Mouse (Mus musculus) kidney, adult 2 months (tissue): ENCODE measurements around the gene Phox2b. TPM values are rescaled to one million over a fixed set of nuclear protein-coding genes. Genes with fewer than 3 reads are reported as not detected.

Source experiments
- DNase-seq: peaks from one replicate; pipeline ENCODE4 v3.0.0; 2021
- H3K27ac ChIP-seq: fragments of 200-500 bp; 2 replicates; pipeline ENCODE4 v1.5.1; 2012; ENCODE audit warnings: low read depth, low read length, control low read depth, inconsistent platforms; ENCODE audit not compliant: insufficient read depth
- H3K27me3 ChIP-seq: fragments of 200-500 bp; replicated peaks from 2 replicates; pipeline ENCODE4 v1.6.1; 2012; ENCODE audit warnings: mild to moderate bottlenecking, moderate library complexity, low read length, inconsistent platforms; ENCODE audit not compliant: control insufficient read depth, insufficient read depth
- H3K36me3 ChIP-seq: fragments of 200-500 bp; 2 replicates; pipeline ENCODE4 v1.6.1; 2012; ENCODE audit warnings: mild to moderate bottlenecking, moderate library complexity, low read length, inconsistent platforms; ENCODE audit not compliant: control insufficient read depth, insufficient read depth
- H3K4me1 ChIP-seq: fragments of 200-500 bp; 2 replicates; pipeline ENCODE4 v1.6.1; 2011; ENCODE audit warnings: low read length; ENCODE audit not compliant: control insufficient read depth, insufficient read depth
- H3K4me3 ChIP-seq: fragments of 200-500 bp; 2 replicates; pipeline ENCODE4 v1.5.1; 2011; ENCODE audit warnings: mild to moderate bottlenecking, low read depth, low read length, control low read depth; ENCODE audit not compliant: insufficient read depth
- CTCF ChIP-seq: fragments of 200-500 bp; conservative IDR thresholded peaks from 2 replicates; pipeline ENCODE4 v1.5.1; 2011; ENCODE audit warnings: low read depth, mild to moderate bottlenecking, control low read depth, low read length, moderate library complexity, mixed read lengths; ENCODE audit not compliant: insufficient read depth, insufficient read length
- POLR2A ChIP-seq: fragments of 200-500 bp; IDR thresholded peaks from one replicate; pipeline ENCODE4 v1.6.1; 2011; ENCODE audit warnings: low read depth, low read length, control low read depth
- WGBS: fragments of 180-500 bp; shearing (Covaris S2); methylation state at CpG from one replicate; pipeline ENCODE4 v1.1.7; 2018; 5-methylcytosine and 5-hydroxymethylcytosine counted together
- polyA plus RNA-seq: library from polyadenylated mRNA; depleted of rRNA; stranded (reverse); fragments of >200 nt; gene quantifications from 2 replicates; pipeline ENCODE4 v1.2.3, GENCODE M21; 2012

The Phox2b gene
- polyA plus RNA-seq, 1 experiment: 0.31 TPM

- H3K36me3 ChIP-seq: no peaks in the 10 kb centered on the region
- H3K27ac ChIP-seq: no peak overlapping the region
- WGBS: 6% methylated on average over 41 of the region's 41 CpGs
- no peak for TF ChIP-seq CTCF
- TF ChIP-seq POLR2A: no peak
- H3K27me3 ChIP-seq: peaks cover 19% of the 10 kb centered on the region
- no peaks in the 10 kb centered on the region for H3K4me1 ChIP-seq
- DNase-seq: peak; percentile 39
- no peak overlapping the region for H3K4me3 ChIP-seq
Measured at GRCm38 (mm10) chr5:67097106-67098050, 1.7 kb downstream of the Phox2b start.

- TF ChIP-seq POLR2A (no peak), CTCF (no peak)
- under 1% methylated on average over 28 of the region's 28 CpGs for WGBS
- Histone ChIP-seq H3K27ac (no peak overlapping the region), H3K4me3 (no peak overlapping the region; the same call in 1 of the 2 replicates), H3K36me3 (no peaks in the 10 kb centered on the region), H3K4me1 (no peaks in the 10 kb centered on the region), H3K27me3 (peaks cover 14% of the 10 kb centered on the region)
- peak; percentile 17 for DNase-seq
Measured at GRCm38 (mm10) chr5:67096378-67096771, 2.7 kb downstream of the Phox2b start.

GRCm38 (mm10) chr5:67095651-67096377, 3.3 kb downstream of the Phox2b start:
- Histone ChIP-seq H3K36me3 (no peaks in the 10 kb centered on the region), H3K27ac (no peak overlapping the region), H3K27me3 (peaks cover 13% of the 10 kb centered on the region), H3K4me3 (no peak overlapping the region; the same call in 1 of the 2 replicates), H3K4me1 (no peaks in the 10 kb centered on the region)
- TF ChIP-seq CTCF: no peak
- TF ChIP-seq POLR2A: no peak
- DNase-seq: no peak
- WGBS: 4% methylated on average over 41 of the region's 47 CpGs

- TF ChIP-seq POLR2A: no peak
- TF ChIP-seq CTCF: no peak
- Histone ChIP-seq H3K36me3 (no peaks in the 10 kb centered on the region), H3K27me3 (peaks cover 13% of the 10 kb centered on the region), H3K4me3 (no peak overlapping the region), H3K4me1 (no peaks in the 10 kb centered on the region), H3K27ac (no peak overlapping the region)
- peak; percentile 15 for DNase-seq
- WGBS: 7% methylated on average over 15 of the region's 15 CpGs
Measured at GRCm38 (mm10) chr5:67095153-67095552, 3.9 kb downstream of the Phox2b start.

- no peak overlapping the region for H3K27ac ChIP-seq
- H3K4me3 ChIP-seq: no peak overlapping the region
- no peak for TF ChIP-seq CTCF
- TF ChIP-seq POLR2A: no peak
- H3K4me1 ChIP-seq: no peaks in the 10 kb centered on the region
- no peaks in the 10 kb centered on the region for H3K36me3 ChIP-seq
- 11% methylated on average over 2 of the region's 2 CpGs for WGBS
- DNase-seq: no peak
- H3K27me3 ChIP-seq: peaks cover 10% of the 10 kb centered on the region
Measured at GRCm38 (mm10) chr5:67093991-67094390, 5.1 kb downstream of the Phox2b start.

GRCm38 (mm10) chr5:67091766-67092165, 7.3 kb downstream of the Phox2b start:
- WGBS: 24% methylated on average over 4 of the region's 4 CpGs
- DNase-seq: no peak
- Histone ChIP-seq H3K27ac (no peak overlapping the region), H3K4me3 (no peak overlapping the region), H3K36me3 (no peaks in the 10 kb centered on the region), H3K4me1 (no peaks in the 10 kb centered on the region), H3K27me3 (peaks cover 10% of the 10 kb centered on the region)
- TF ChIP-seq POLR2A (no peak), CTCF (no peak)

- Histone ChIP-seq H3K4me1 (no peaks in the 10 kb centered on the region), H3K27me3 (peaks cover 5% of the 10 kb centered on the region), H3K4me3 (no peak overlapping the region), H3K36me3 (no peaks in the 10 kb centered on the region), H3K27ac (no peak overlapping the region)
- 60% methylated on average over 5 of the region's 5 CpGs for WGBS
- no peak for DNase-seq
- no peak for TF ChIP-seq POLR2A
Measured at GRCm38 (mm10) chr5:67090856-67091255, 8.2 kb downstream of the Phox2b start.
